Mouse (Mus musculus) heart, postnatal 0 days (tissue): ENCODE measurements at regions not wholly inside any gene's neighbourhood (a gene's known extent, or its start where the extent isn't known, plus 50 kb on each side); places are given as distances from the start of the nearest gene placed in this dataset.
A peak's percentile ranks its signal among the peaks of the same experiment; 100 is the strongest.

Source experiments
- CTCF ChIP-seq: IDR thresholded peaks from 2 replicates; pipeline ENCODE4 v1.5.1; 2016; ENCODE audit warnings: antibody characterized with exemption, control low read depth, low read depth
- EP300 ChIP-seq: IDR thresholded peaks from 2 replicates; pipeline ENCODE4 v1.6.1; 2016; ENCODE audit warnings: antibody characterized with exemption, low read depth

GRCm38 (mm10) chr2:71616526-71616925, 70.0 kb upstream of the Dlx2 start:
- TF ChIP-seq CTCF (peak; percentile 33; the same call in 1 of the 2 replicates), EP300 (no peak)
